Mouse (Mus musculus) midbrain, postnatal 0 days (tissue): ENCODE measurements around the gene Dstyk. TPM values are rescaled to one million over a fixed set of nuclear protein-coding genes. Genes with fewer than 3 reads are reported as not detected.

Experiments used
- ATAC-seq: fragments of 200-750 bp; cut with Nextera tagmentation; 2 replicates; pipeline ENCODE4 v1.8.0; 2017; ENCODE audit warnings: moderate number of reproducible peaks, mild to moderate bottlenecking, moderate TSS enrichment, moderate library complexity; ENCODE audit not compliant: low FRiP score
- DNase-seq: peaks from one replicate; pipeline ENCODE4 v3.0.0-alpha.2; 2015; ENCODE audit warnings: low spot score
- H3K27ac ChIP-seq: fragments of 300-500 bp; sonication (generic); 2 replicates; pipeline ENCODE4 v1.5.1; 2014; ENCODE audit warnings: low read depth, mild to moderate bottlenecking, low read length, mixed read lengths
- H3K27me3 ChIP-seq: fragments of 300-500 bp; sonication (generic); 2 replicates; pipeline ENCODE4 v1.6.1; 2014; ENCODE audit warnings: low read length, control low read depth, mixed read lengths; ENCODE audit not compliant: insufficient read depth
- H3K36me3 ChIP-seq: fragments of 300-500 bp; sonication (generic); 2 replicates; pipeline ENCODE4 v1.6.1; 2014; ENCODE audit warnings: low read length, control low read depth, mixed read lengths; ENCODE audit not compliant: insufficient read depth
- H3K4me1 ChIP-seq: fragments of 300-500 bp; sonication (generic); 2 replicates; pipeline ENCODE4 v1.6.1; 2014; ENCODE audit warnings: mild to moderate bottlenecking, control low read depth, antibody characterized with exemption, low read length, mixed read lengths; ENCODE audit not compliant: insufficient read depth
- H3K4me2 ChIP-seq: fragments of 300-500 bp; sonication (generic); 2 replicates; pipeline ENCODE4 v1.6.1; 2014; ENCODE audit warnings: low read depth, mild to moderate bottlenecking, low read length, mixed read lengths; ENCODE audit not compliant: poor library complexity, severe bottlenecking
- H3K4me3 ChIP-seq: fragments of 300-500 bp; sonication (generic); 2 replicates; pipeline ENCODE4 v1.5.1; 2014; ENCODE audit warnings: low read depth, mild to moderate bottlenecking, low read length, moderate library complexity
- H3K9ac ChIP-seq: fragments of 300-500 bp; sonication (generic); replicated peaks from 2 replicates; pipeline ENCODE4 v1.6.1; 2014; ENCODE audit warnings: mild to moderate bottlenecking, low read length, moderate library complexity, mixed read lengths; ENCODE audit not compliant: poor library complexity, severe bottlenecking
- H3K9me3 ChIP-seq: fragments of 300-500 bp; sonication (generic); 2 replicates; pipeline ENCODE4 v1.6.1; 2016; ENCODE audit warnings: low read length, control low read depth
- CTCF ChIP-seq: IDR thresholded peaks from 2 replicates; pipeline ENCODE4 v1.5.1; 2016; ENCODE audit warnings: antibody characterized with exemption, mild to moderate bottlenecking
- WGBS: fragments of 180-500 bp; shearing (Covaris S2); extraction: QIAGEN DNeasy Blood & Tissue Kit; methylation state at CpG from one replicate; pipeline ENCODE4 v1.1.7; 2014; 5-methylcytosine and 5-hydroxymethylcytosine counted together
- polyA plus RNA-seq: library from polyadenylated mRNA; unstranded; fragments of >200 nt; fragmentation: Nextera tagmentation; extraction: Ambion mirVana; gene quantifications from 2 replicates; pipeline ENCODE4 v1.2.1, GENCODE M21; 2015
- total RNA-seq: library from RNA; depleted of rRNA; stranded (reverse); fragments of >200 nt; gene quantifications from 2 replicates; pipeline ENCODE4 v1.2.3, GENCODE M21; 2014

Gene Dstyk
- total and polyA plus RNA-seq, 2 experiments from 2014 or later: 5.6 to 21.2 TPM

DNA sequence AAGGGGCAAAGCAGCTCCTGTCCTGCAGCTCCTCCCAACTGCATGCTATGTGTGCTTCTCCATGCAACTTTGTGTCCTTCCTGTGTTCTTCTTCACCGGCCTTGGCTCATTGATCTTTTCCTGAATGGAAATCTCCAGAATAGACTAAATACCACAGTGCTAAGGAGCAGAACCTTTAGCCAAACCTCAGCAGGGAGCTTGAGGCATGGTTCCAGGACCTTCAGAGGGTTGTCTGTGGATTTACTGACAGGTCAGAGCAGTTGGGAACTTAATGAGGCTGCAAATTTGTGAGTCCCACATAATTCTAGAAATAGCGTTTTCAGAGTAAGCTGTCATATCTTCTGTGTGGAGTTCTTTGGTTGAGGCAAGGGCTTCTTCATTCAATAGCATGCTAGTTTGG is 83.2 kb downstream of the Dstyk start:
- TF ChIP-seq CTCF: no peak
- WGBS: 98% methylated on average over 2 of the region's 2 CpGs
- no peaks in the 10 kb centered on the region for H3K4me1 ChIP-seq
- H3K4me3 ChIP-seq: no peak overlapping the region
- H3K4me2 ChIP-seq: no peak overlapping the region
- H3K27ac ChIP-seq: no peak overlapping the region
- no peak overlapping the region for H3K9ac ChIP-seq
- DNase-seq: no peak
- ATAC-seq: no peak
- H3K36me3 ChIP-seq: peaks cover 57% of the 10 kb centered on the region
- H3K27me3 ChIP-seq: no peaks in the 10 kb centered on the region
- H3K9me3 ChIP-seq: no peaks in the 10 kb centered on the region

DNA sequence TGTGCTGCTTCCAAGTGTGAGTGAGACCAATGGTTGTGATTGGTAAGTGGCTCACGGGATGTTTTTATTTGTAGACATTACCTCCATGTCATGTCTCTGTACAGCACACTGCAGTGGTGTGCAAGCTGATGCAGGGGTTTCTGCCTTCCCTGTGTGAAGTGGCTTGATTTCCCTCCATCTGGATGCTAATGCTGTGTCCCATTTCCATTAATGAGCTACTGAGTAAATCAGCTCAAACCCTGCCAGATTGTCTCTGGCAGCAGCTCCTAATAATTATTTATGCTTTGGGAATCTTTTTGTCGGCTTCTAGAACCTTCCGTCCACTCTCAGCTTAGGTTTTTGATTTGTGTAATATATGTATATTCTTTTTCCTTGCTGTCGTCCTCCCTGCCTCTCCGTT is 87.8 kb downstream of the Dstyk start:
- H3K27ac ChIP-seq: no peak overlapping the region
- peaks cover 39% of the 10 kb centered on the region for H3K36me3 ChIP-seq
- WGBS: 72% methylated on average over 5 of the region's 5 CpGs
- no peaks in the 10 kb centered on the region for H3K9me3 ChIP-seq
- H3K9ac ChIP-seq: no peak overlapping the region
- DNase-seq: peak; percentile 22
- no peaks in the 10 kb centered on the region for H3K4me1 ChIP-seq
- no peak for TF ChIP-seq CTCF
- H3K27me3 ChIP-seq: no peaks in the 10 kb centered on the region
- no peak overlapping the region for H3K4me3 ChIP-seq
- no peak for ATAC-seq
- H3K4me2 ChIP-seq: no peak overlapping the region

DNA sequence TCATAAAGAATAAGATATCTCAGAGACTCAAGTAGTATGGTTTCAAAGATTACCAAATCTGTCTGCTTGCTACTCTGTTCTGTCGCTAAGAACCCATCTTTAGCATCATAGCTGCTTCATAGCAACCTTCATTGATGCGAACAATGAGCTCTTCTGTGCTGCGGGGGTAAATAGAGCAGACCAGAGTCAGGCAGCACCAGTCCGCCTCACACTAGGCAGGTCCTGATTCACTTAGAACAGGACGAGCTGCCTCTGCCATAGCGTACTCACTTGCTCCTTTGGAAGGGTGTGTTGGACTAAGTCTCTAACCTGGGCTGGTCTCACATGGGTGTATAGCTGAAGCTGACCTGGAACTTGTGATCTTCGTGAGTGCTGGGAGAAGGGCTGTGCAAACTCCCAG is 88.7 kb downstream of the Dstyk start, which contains the start of gene Tmem81:
Gene Tmem81 (plus strand): TSS at position 173 of the 400 bp plus-strand sequence.
- Histone ChIP-seq H3K27ac (no peak within 1 kb of the TSS), H3K9me3 (no peaks in the 10 kb centered on the region), H3K4me3 (no peak within 1 kb of the TSS), H3K4me1 (no peaks in the 10 kb centered on the region), H3K36me3 (peaks cover 31% of the 10 kb centered on the region), H3K4me2 (no peak within 1 kb of the TSS), H3K9ac (no peak within 1 kb of the TSS), H3K27me3 (no peaks in the 10 kb centered on the region)
- DNase-seq (no peak), ATAC-seq (no peak)
- WGBS: 83% methylated on average over 7 of the region's 7 CpGs
- no peak for TF ChIP-seq CTCF

DNA sequence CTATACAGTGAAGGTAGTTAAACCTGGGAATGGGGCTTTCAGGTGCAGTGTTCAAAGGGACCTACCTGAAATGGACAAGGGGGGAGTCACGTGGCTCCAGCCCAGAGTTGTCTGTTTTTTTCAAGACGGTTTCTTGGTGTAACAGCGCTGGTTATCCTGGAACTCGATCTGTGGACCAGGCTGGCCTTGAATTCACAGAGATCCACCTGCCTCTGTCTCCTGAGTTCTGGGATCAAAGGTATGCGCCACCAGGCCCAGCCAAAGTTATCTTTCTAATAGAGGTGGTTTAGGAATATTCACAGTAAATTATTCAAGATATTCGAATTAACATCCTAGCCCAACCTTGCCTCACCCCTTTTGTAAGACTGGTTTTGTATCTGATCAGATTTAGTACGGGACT is 89.3 kb downstream of the Dstyk start:
- Histone ChIP-seq H3K4me1 (no peaks in the 10 kb centered on the region), H3K9me3 (no peaks in the 10 kb centered on the region), H3K27me3 (no peaks in the 10 kb centered on the region), H3K36me3 (peaks cover 28% of the 10 kb centered on the region), H3K9ac (no peak overlapping the region), H3K27ac (no peak overlapping the region), H3K4me2 (no peak overlapping the region), H3K4me3 (no peak overlapping the region)
- no peak for DNase-seq
- ATAC-seq: no peak
- WGBS: 94% methylated on average over 7 of the region's 7 CpGs
- no peak for TF ChIP-seq CTCF

DNA sequence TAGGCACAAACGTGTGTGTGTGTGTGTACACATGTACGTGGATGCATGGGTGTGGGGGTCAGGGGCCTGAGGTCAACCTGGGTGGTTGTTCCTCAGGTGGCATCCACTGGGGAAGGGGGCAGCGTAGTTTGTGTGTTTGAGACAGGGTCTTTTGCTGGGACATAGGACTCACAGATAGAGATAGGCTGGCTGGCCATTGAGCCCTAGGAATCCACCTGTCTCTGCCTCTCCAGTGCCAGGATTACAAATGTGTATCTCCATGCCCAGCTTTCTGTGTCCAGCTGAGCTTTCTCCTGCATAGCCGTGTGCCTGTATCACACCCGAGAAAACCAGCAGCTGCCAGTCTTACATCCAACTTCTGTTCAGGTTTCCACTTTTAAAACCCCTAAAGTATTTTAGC is 92.4 kb downstream of the Dstyk start:
- H3K27me3 ChIP-seq: no peaks in the 10 kb centered on the region
- no peaks in the 10 kb centered on the region for H3K9me3 ChIP-seq
- H3K36me3 ChIP-seq: peaks cover 24% of the 10 kb centered on the region
- DNase-seq (no peak), ATAC-seq (no peak)
- no peak overlapping the region for H3K4me3 ChIP-seq
- H3K27ac ChIP-seq: no peak overlapping the region
- H3K9ac ChIP-seq: no peak overlapping the region
- TF ChIP-seq CTCF: no peak
- no peak overlapping the region for H3K4me2 ChIP-seq
- 83% methylated on average over 5 of the region's 5 CpGs for WGBS
- no peaks in the 10 kb centered on the region for H3K4me1 ChIP-seq

DNA sequence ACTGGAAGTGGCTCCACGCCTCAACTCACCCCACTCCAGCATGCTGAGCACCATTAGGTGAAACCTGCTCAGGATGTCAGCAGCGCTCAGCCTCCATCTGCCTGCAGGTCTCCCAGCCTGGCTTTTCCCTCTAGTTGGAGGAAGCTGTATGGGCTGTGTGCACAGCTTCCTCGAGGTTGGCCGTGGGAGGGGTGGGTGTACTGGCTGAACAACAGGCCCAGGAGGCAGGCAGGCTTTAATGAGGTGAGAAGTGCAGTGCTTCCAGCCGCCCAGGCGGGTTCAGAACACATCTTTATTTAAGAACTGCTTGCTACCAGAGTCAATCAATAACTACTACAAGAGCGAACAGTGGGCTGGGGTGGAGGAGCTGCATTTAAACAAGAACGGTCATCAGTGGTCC is 94.2 kb downstream of the Dstyk start:
- no peak for DNase-seq

More for the DNA sequence above, 94.2 kb downstream of the Dstyk start:
- Histone ChIP-seq H3K36me3 (peaks cover 31% of the 10 kb centered on the region), H3K9ac (no peak overlapping the region), H3K4me1 (no peaks in the 10 kb centered on the region), H3K9me3 (no peaks in the 10 kb centered on the region), H3K4me2 (no peak overlapping the region), H3K4me3 (no peak overlapping the region), H3K27me3 (no peaks in the 10 kb centered on the region), H3K27ac (no peak overlapping the region)
- TF ChIP-seq CTCF: no peak
- WGBS: 49% methylated on average over 8 of the region's 8 CpGs
- 0 out of 2 replicates have a peak, but pooled peaks have one; percentile 17 for ATAC-seq
